9 mouse cellular contexts compared by ENCODE assay signal in genomic region chr3:86129757-86130156, GRCm38 (mm10). TPM values are rescaled to one million over a fixed set of nuclear protein-coding genes. Genes with fewer than 3 reads are reported as not detected.
A peak's percentile ranks its signal among the peaks of the same experiment; 100 is the strongest.
DNase-seq lines count a peak whose midpoint lies in the region; ATAC-seq and TF ChIP-seq lines count a peak whose summit lies in the region.
"Had no signal": no experiment of that assay in that cellular context is flagged by ENCODE, and none has a peak within 500 bp of the region (broad histone marks: within the 10 kb centered on the region; RNA-seq: fewer than 3 reads in every experiment).

No protein-coding gene starts in this region.

- H3K36me3 ChIP-seq in MEL (ENCODE audit: control insufficient read depth in 1 of 2, insufficient read depth in 2 of 2, low read length in 2 of 2) = no peaks in the 10 kb centered on the region
- H3K36me3 ChIP-seq in kidney, embryonic 15.5 days = peaks cover 62% of the 10 kb centered on the region
- H3K36me3 ChIP-seq in liver, embryonic 11.5 days (ENCODE audit: control insufficient read depth, insufficient read depth, low read length) = no peaks in the 10 kb centered on the region
- H3K36me3 ChIP-seq in neural tube, embryonic 15.5 days = peaks cover 10% of the 10 kb centered on the region; the same call in 1 of the 2 replicates

- no peaks in the 10 kb centered on the region for H3K27me3 ChIP-seq in MEL (ENCODE audit: control insufficient read depth in 1 of 2, insufficient read depth in 2 of 2, low read length in 2 of 2)
- H3K27me3 ChIP-seq in cerebellum, adult 2 months (ENCODE audit: control insufficient read depth, insufficient read depth, low read length) = no peaks in the 10 kb centered on the region
- no peaks in the 10 kb centered on the region for H3K27me3 ChIP-seq in kidney, embryonic 15.5 days
- H3K27me3 ChIP-seq in liver, embryonic 11.5 days (replicated peaks; ENCODE audit: control insufficient read depth, insufficient read depth, low read length) = no peaks in the 10 kb centered on the region
- H3K27me3 ChIP-seq in neural tube, embryonic 15.5 days (replicated peaks) = no peaks in the 10 kb centered on the region

- WGBS in cerebellum, adult 2 months = 12% methylated on average over 6 of the region's 6 CpGs
- WGBS in kidney, embryonic 15.5 days = 14% methylated on average over 6 of the region's 6 CpGs
- WGBS in liver, embryonic 11.5 days = 7% methylated on average over 6 of the region's 6 CpGs
- 9% methylated on average over 6 of the region's 6 CpGs for WGBS in neural tube, embryonic 15.5 days

- peak; percentile 69 to 86 (median 72) for TF ChIP-seq CTCF in MEL (IDR thresholded peaks at IDR 0.05 in 2 of 3, conservative IDR thresholded peaks at IDR 0.05 in 1 of 3; ENCODE audit: control insufficient read depth in 1 of 3, insufficient read depth in 1 of 3, low read depth in 2 of 3, low read length in 3 of 3, poor library complexity in 1 of 3, severe bottlenecking in 1 of 3)
- TF ChIP-seq CTCF in cerebellum, adult 2 months (IDR thresholded peaks at IDR 0.05; ENCODE audit: borderline replicate concordance, insufficient read depth, low read depth, low read length) = peak; percentile 73

- H3K27ac ChIP-seq in MEL (ENCODE audit: control insufficient read depth, low read depth, low read length) = no peak overlapping the region
- no peak overlapping the region for H3K27ac ChIP-seq in cerebellum, adult 2 months (ENCODE audit: insufficient read depth, low read length)
- no peak overlapping the region for H3K27ac ChIP-seq in kidney, embryonic 15.5 days
- H3K27ac ChIP-seq in liver, embryonic 11.5 days (ENCODE audit: low read depth, low read length) = no peak overlapping the region
- no peak overlapping the region for H3K27ac ChIP-seq in neural tube, embryonic 15.5 days (replicated peaks)

- H3K79me2 ChIP-seq in MEL (ENCODE audit: control insufficient read depth, insufficient read depth, low read length, poor library complexity) = no peaks in the 10 kb centered on the region

- H3K4me3 ChIP-seq in MEL (ENCODE audit: control insufficient read depth in 1 of 2, insufficient read depth in 1 of 2, low read depth in 2 of 2, low read length in 2 of 2) = no peak overlapping the region
- no peak overlapping the region for H3K4me3 ChIP-seq in cerebellum, adult 2 months (replicated peaks; ENCODE audit: insufficient read depth, low read depth, low read length)
- no peak overlapping the region for H3K4me3 ChIP-seq in kidney, embryonic 15.5 days (replicated peaks)
- no peak overlapping the region for H3K4me3 ChIP-seq in liver, embryonic 11.5 days (ENCODE audit: low read depth, low read length)
- no peak overlapping the region for H3K4me3 ChIP-seq in neural tube, embryonic 15.5 days (replicated peaks)
- H3K4me3 ChIP-seq: erythroblast, embryonic 14.5 days had no signal

- H3K9me3 ChIP-seq in MEL (replicated peaks; ENCODE audit: insufficient read depth, low read length) = no peaks in the 10 kb centered on the region
- no peaks in the 10 kb centered on the region for H3K9me3 ChIP-seq in kidney, embryonic 15.5 days (replicated peaks)
- no peaks in the 10 kb centered on the region for H3K9me3 ChIP-seq in liver, embryonic 11.5 days (ENCODE audit: control insufficient read depth, low read length)
- no peaks in the 10 kb centered on the region for H3K9me3 ChIP-seq in neural tube, embryonic 15.5 days (replicated peaks)

- peak; percentile 88 for TF ChIP-seq RAD21 in MEL (IDR thresholded peaks at IDR 0.05; ENCODE audit: low read depth, low read length)

- peak; percentile 76 to 78 for DNase-seq in B cell, adult 2 months
- peak; percentile 76 for DNase-seq in MEL (ENCODE audit: low read depth, low spot score)
- DNase-seq in cerebellum, adult 2 months = peak; percentile 49 to 56
- DNase-seq in liver, embryonic 11.5 days (ENCODE audit: low spot score) = peak; percentile 57
- peak; percentile 66 for DNase-seq in urinary bladder, postnatal 25 days (ENCODE audit: low spot score)

- H3K4me2 ChIP-seq in kidney, embryonic 15.5 days = no peak overlapping the region
- H3K4me2 ChIP-seq in liver, embryonic 11.5 days = no peak overlapping the region
- no peak overlapping the region for H3K4me2 ChIP-seq in neural tube, embryonic 15.5 days

- no peak overlapping the region for H3K9ac ChIP-seq in MEL (ENCODE audit: control insufficient read depth, low read depth, low read length, poor library complexity, severe bottlenecking)
- no peak overlapping the region for H3K9ac ChIP-seq in kidney, embryonic 15.5 days
- no peak overlapping the region for H3K9ac ChIP-seq in liver, embryonic 11.5 days (ENCODE audit: low read depth, low read length)
- no peak overlapping the region for H3K9ac ChIP-seq in neural tube, embryonic 15.5 days (replicated peaks)

- H3K4me1 ChIP-seq in MEL (ENCODE audit: control insufficient read depth in 1 of 2, insufficient read depth in 2 of 2, low read length in 2 of 2) = no peaks in the 10 kb centered on the region
- H3K4me1 ChIP-seq in cerebellum, adult 2 months (ENCODE audit: control insufficient read depth, insufficient read depth, low read length) = no peaks in the 10 kb centered on the region
- no peaks in the 10 kb centered on the region for H3K4me1 ChIP-seq in kidney, embryonic 15.5 days
- no peaks in the 10 kb centered on the region for H3K4me1 ChIP-seq in liver, embryonic 11.5 days (replicated peaks; ENCODE audit: control insufficient read depth, insufficient read depth, low read length)
- H3K4me1 ChIP-seq in neural tube, embryonic 15.5 days = no peaks in the 10 kb centered on the region

- no peak for TF ChIP-seq EP300 in MEL (IDR thresholded peaks at IDR 0.05; ENCODE audit: low read depth in 1 of 2, low read length in 2 of 2)

- no peak for TF ChIP-seq POLR2A in MEL (IDR thresholded peaks at IDR 0.05; ENCODE audit: control insufficient read depth in 1 of 2, insufficient read depth in 1 of 2, low read depth in 1 of 2, low read length in 2 of 2, poor library complexity in 1 of 2)
- TF ChIP-seq POLR2A in cerebellum, adult 2 months (IDR thresholded peaks at IDR 0.05; ENCODE audit: borderline replicate concordance, insufficient read depth, low read length) = no peak

- peak; percentile 79 for ATAC-seq in frontal cortex, adult (ENCODE audit: low TSS enrichment)
- ATAC-seq in kidney, embryonic 15.5 days (replicated peaks; ENCODE audit: low FRiP score) = 0 out of 2 replicates have a peak, but pooled peaks have one; percentile 29
- ATAC-seq in liver, embryonic 11.5 days (replicated peaks; ENCODE audit: low FRiP score) = no peak
- peak; percentile 57; the same call in 1 of the 2 replicates for ATAC-seq in neural tube, embryonic 15.5 days (ENCODE audit: low FRiP score)

TF ChIP-seq in MEL, 35 proteins besides CTCF, POLR2A, EP300 and RAD21:
- TF ChIP-seq MEF2A (IDR thresholded peaks at IDR 0.05; ENCODE audit: extremely low read depth, insufficient replicate concordance, low read depth, low read length, poor library complexity, severe bottlenecking) (no peak), GABPA (IDR thresholded peaks at IDR 0.05; ENCODE audit: low read depth, low read length) (no peak), MYB (IDR thresholded peaks at IDR 0.05; ENCODE audit: low read depth, low read length) (no peak), ZC3H11A (IDR thresholded peaks at IDR 0.05; ENCODE audit: low read depth, low read length) (peak; percentile 73), MYC (IDR thresholded peaks at IDR 0.05; ENCODE audit: low read depth, low read length) (no peak), UBTF (IDR thresholded peaks at IDR 0.05; ENCODE audit: borderline replicate concordance, insufficient read depth, low read depth, low read length) (no peak), SMC3 (IDR thresholded peaks at IDR 0.05; ENCODE audit: low read depth, low read length) (peak; percentile 70), MAFK (IDR thresholded peaks at IDR 0.05; ENCODE audit: borderline replicate concordance, low read depth, low read length) (no peak), NELFE (IDR thresholded peaks at IDR 0.05; ENCODE audit: low read depth, low read length) (no peak), MXI1 (IDR thresholded peaks at IDR 0.05; ENCODE audit: low read depth, low read length) (no peak), ELF1 (IDR thresholded peaks at IDR 0.05; ENCODE audit: low read depth, low read length) (no peak)

RNA-seq across cellular contexts. Expression of gene Rps3a1, which starts 12.7 kb away (rescaled TPM):
- total RNA-seq in MEL (2012; rRNA removed) = 2,397 and 2,507 TPM in 2 replicates
- polyA plus RNA-seq in MEL (2012; ENCODE audit: insufficient read depth in 1 of 2, insufficient read length in 2 of 2, low read depth in 1 of 2, low replicate concordance in 2 of 2, missing spikeins in 1 of 2) = 1,000 to 10,000 TPM in 1 of 2 experiments, not detected in 1; 1,198 TPM
- 581 and 638 TPM in 2 replicates for polyA plus RNA-seq in cerebellum, adult 2 months (2012; rRNA removed)
- 1,242 and 1,382 TPM in 2 replicates for polyA plus RNA-seq in kidney, embryonic 15.5 days (2015; fragmentation: Nextera tagmentation; extraction: Ambion mirVana)
- polyA plus RNA-seq in liver, embryonic 11.5 days (2014; fragmentation: Nextera tagmentation; extraction: Ambion mirVana) = 1,618 and 1,639 TPM in 2 replicates
- polyA plus RNA-seq in neural tube, embryonic 15.5 days (2015; fragmentation: Nextera tagmentation; extraction: Ambion mirVana) = 534 and 720 TPM in 2 replicates
